Mouse (Mus musculus) heart, adult 2 months (tissue): ENCODE results near the gene Tcp1.

Source experiments
- CTCF ChIP-seq: fragments of 200-600 bp; IDR thresholded peaks from 2 replicates; pipeline ENCODE4 v1.8.1; 2022; ENCODE audit warnings: antibody characterized with exemption, mild to moderate bottlenecking, moderate library complexity
- EP300 ChIP-seq: fragments of 200-500 bp; IDR thresholded peaks from 2 replicates; pipeline ENCODE4 v1.6.1; 2011; ENCODE audit warnings: low read depth, low read length, control low read depth; ENCODE audit not compliant: insufficient read depth
- POLR2A ChIP-seq: fragments of 200-500 bp; IDR thresholded peaks from 2 replicates; pipeline ENCODE4 v1.6.1; 2011; ENCODE audit warnings: mild to moderate bottlenecking, low read depth, low read length, control low read depth; ENCODE audit not compliant: insufficient read depth

DNA sequence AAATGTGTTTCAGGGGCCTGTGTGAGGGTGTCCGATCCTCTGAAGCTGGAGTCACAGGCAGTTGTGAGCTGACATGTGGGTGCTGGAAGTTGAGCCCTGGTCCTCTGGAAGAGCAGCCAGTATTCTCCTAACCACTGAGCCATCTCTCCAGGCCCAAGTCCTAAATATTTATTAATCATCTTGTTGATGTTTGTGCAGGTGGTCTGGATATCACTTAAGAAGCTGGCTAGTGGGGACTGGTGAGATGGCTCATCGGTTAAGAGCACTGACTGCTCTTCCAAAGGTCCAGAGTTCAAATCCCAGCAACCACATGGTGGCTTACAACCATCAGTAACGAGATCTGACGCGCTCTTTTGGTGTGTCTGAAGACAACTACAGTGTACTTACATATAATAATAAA is 34.2 kb downstream of the Tcp1 start:
- no peak for TF ChIP-seq CTCF
- no peak for TF ChIP-seq POLR2A
- TF ChIP-seq EP300: no peak
